Mouse (Mus musculus) myocyte (in vitro differentiated cells): ENCODE results near the gene Ampd1. TPM values are rescaled to one million over a fixed set of nuclear protein-coding genes. Genes with fewer than 3 reads are reported as not detected.
"Not testable (repeated sequence)": the region's sequence is repeated elsewhere in the genome, so short reads cannot be mapped to it uniquely, and the experiment has no call there.

Experiments
- H3K27me3 ChIP-seq: one replicate; pipeline ENCODE4 v1.6.1; 2011; ENCODE audit not compliant: control insufficient read depth, insufficient read depth, insufficient read length
- H3K36me3 ChIP-seq: one replicate; pipeline ENCODE4 v1.6.1; 2011; ENCODE audit not compliant: control insufficient read depth, insufficient read depth
- H3K4me2 ChIP-seq: one replicate; pipeline ENCODE4 v1.6.1; 2011; ENCODE audit warnings: low read depth, control low read depth
- H3K4me3 ChIP-seq: one replicate; pipeline ENCODE4 v1.5.1; 2011; ENCODE audit warnings: mild to moderate bottlenecking, control low read depth, moderate library complexity
- H3K79me2 ChIP-seq: one replicate; pipeline ENCODE4 v1.6.1; 2011; ENCODE audit not compliant: control insufficient read depth, insufficient read depth
- H3ac ChIP-seq: one replicate; pipeline ENCODE4 v1.6.1; 2011; ENCODE audit not compliant: control insufficient read depth, insufficient read length
- CEBPB ChIP-seq: IDR thresholded peaks from 2 replicates; pipeline ENCODE4 v1.6.1; 2011; ENCODE audit warnings: mild to moderate bottlenecking, moderate library complexity; ENCODE audit not compliant: poor library complexity, insufficient read depth, severe bottlenecking
- E2F4 ChIP-seq: IDR thresholded peaks from one replicate; pipeline ENCODE4 v1.6.1; 2011; ENCODE audit warnings: mild to moderate bottlenecking, control low read depth, moderate library complexity; ENCODE audit not compliant: insufficient read depth
- MAX ChIP-seq: IDR thresholded peaks from one replicate; pipeline ENCODE4 v1.6.1; 2011; ENCODE audit warnings: low read depth, mild to moderate bottlenecking, control low read depth
- MYOD1 ChIP-seq, 3 experiments: IDR thresholded peaks; one replicate each; pipeline ENCODE4 v1.6.1; 2011; ENCODE audit warnings: control low read depth in 2 of 3, low read depth in 2 of 3, mild to moderate bottlenecking in 2 of 3, moderate library complexity in 1 of 3; ENCODE audit not compliant: insufficient read length in 2 of 3, control insufficient read depth in 1 of 3
- MYOG ChIP-seq, 3 experiments: IDR thresholded peaks; one replicate each; pipeline ENCODE4 v1.6.1; 2011; ENCODE audit warnings: control low read depth in 2 of 3, low read depth in 2 of 3, mild to moderate bottlenecking in 2 of 3; ENCODE audit not compliant: insufficient read length in 2 of 3, control insufficient read depth in 1 of 3, insufficient read depth in 1 of 3
- POLR2A ChIP-seq: IDR thresholded peaks from one replicate; pipeline ENCODE4 v1.6.1; 2011; ENCODE audit warnings: low read depth, mild to moderate bottlenecking, control low read depth, moderate library complexity; ENCODE audit not compliant: insufficient read length
- POLR2AphosphoS2 ChIP-seq: IDR thresholded peaks from one replicate; pipeline ENCODE4 v1.6.1; 2011; ENCODE audit warnings: low read depth, control low read depth; ENCODE audit not compliant: insufficient read length
- REST ChIP-seq: IDR thresholded peaks from one replicate; pipeline ENCODE4 v1.6.1; 2011; ENCODE audit warnings: mild to moderate bottlenecking, control low read depth, moderate library complexity; ENCODE audit not compliant: insufficient read depth, insufficient read length
- SRF ChIP-seq: IDR thresholded peaks from one replicate; pipeline ENCODE4 v1.6.1; 2011; ENCODE audit warnings: low read depth; ENCODE audit not compliant: control insufficient read depth, insufficient read length
- TCF12 ChIP-seq: IDR thresholded peaks from one replicate; pipeline ENCODE4 v1.6.1; 2011; ENCODE audit warnings: mild to moderate bottlenecking, control low read depth; ENCODE audit not compliant: poor library complexity, insufficient read depth, severe bottlenecking
- TCF3 ChIP-seq: IDR thresholded peaks from one replicate; pipeline ENCODE4 v1.6.1; 2011; ENCODE audit warnings: low read depth, control low read depth; ENCODE audit not compliant: insufficient read length
- USF1 ChIP-seq: IDR thresholded peaks from one replicate; pipeline ENCODE4 v1.6.1; 2011; ENCODE audit warnings: low read depth, mild to moderate bottlenecking, control low read depth, moderate library complexity
- polyA plus RNA-seq: library from polyadenylated mRNA; unstranded; fragments of >200 nt; fragmentation: generic; extraction: Trizol; gene quantifications from one replicate; pipeline ENCODE4 v1.2.1, GENCODE M21; 2012; ENCODE audit warnings: missing spikeins

Gene Ampd1
- polyA plus RNA-seq, 1 experiment: 2.4 TPM

DNA sequence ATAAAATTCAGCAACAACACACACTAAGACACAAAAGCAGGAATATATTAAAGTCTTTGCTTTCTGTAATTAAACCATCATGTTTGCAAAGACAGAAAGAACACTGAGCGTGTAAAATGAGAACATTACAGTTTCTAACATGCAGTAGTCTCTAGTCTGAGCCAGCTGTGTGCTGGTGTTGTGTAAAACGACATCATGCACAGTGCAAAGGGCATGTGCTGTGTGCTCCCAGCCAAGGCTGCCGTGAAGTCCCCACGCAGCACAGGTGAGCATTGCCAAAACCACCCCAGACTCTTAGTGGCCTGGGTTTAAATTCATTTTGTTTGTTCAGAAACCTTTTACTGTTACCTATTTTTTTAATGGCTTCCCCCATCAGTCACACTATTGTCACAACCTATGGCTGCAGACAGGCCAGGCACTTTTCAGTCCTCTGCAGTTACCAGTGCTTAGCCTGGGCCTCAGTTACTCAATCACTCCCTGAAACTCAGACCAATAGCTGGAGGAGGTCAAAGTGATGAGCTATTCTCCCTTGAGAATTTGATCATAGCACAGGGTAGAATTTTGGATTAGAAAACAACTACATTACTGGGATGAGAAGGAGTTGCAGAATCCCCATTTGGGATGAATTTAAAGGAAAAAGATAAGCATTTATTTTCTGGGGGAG, 62.7 kb downstream of the Ampd1 start:
- Histone ChIP-seq H3K4me2 (no peak overlapping the region), H3K4me3 (no peak overlapping the region), H3ac (no peak overlapping the region), H3K36me3 (no peaks in the 10 kb centered on the region), H3K27me3 (no peaks in the 10 kb centered on the region), H3K79me2 (no peaks in the 10 kb centered on the region)
- no peak for TF ChIP-seq POLR2AphosphoS2
- TF ChIP-seq TCF3: no peak
- TF ChIP-seq MAX: no peak
- TF ChIP-seq POLR2A: no peak
- TF ChIP-seq E2F4: no peak
- TF ChIP-seq TCF12: no peak
- TF ChIP-seq MYOD1 (IDR thresholded peaks at IDR 0.05; ENCODE audit: control insufficient read depth in 1 of 3, insufficient read length in 2 of 3, low read depth in 2 of 3): no peak
- TF ChIP-seq USF1: no peak
- TF ChIP-seq CEBPB: no peak
- no peak for TF ChIP-seq SRF

DNA sequence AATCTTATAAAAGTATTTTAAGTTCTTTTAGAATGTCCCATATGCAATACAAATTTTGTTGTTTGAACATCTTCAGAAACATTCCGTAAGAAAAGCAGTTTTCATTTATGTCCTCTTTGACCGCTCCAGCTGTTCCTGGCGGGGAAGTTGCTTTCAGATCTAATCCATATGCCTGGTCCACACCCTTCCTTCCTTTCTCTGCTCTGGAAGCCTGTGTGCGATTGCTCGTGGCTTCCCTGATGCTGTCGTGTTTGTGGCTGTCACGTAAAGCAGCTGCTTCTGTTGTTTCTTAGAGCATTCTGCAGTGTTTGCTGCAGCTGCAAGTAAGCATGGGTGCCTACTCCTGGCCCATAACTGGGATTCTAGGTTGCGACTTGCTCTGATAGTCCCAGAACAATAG, 65.2 kb downstream of the Ampd1 start:
- no peak overlapping the region for H3K4me2 ChIP-seq
- TF ChIP-seq USF1 (no peak), E2F4 (no peak), MYOG (IDR thresholded peaks at IDR 0.05; ENCODE audit: control insufficient read depth in 1 of 3, insufficient read depth in 1 of 3, insufficient read length in 2 of 3, low read depth in 2 of 3) (peak in 1 of 3 experiments; percentile 8)
- H3K27me3 ChIP-seq: no peaks in the 10 kb centered on the region
- H3K36me3 ChIP-seq: no peaks in the 10 kb centered on the region
- no peak overlapping the region for H3ac ChIP-seq
- no peaks in the 10 kb centered on the region for H3K79me2 ChIP-seq
- H3K4me3 ChIP-seq: no peak overlapping the region

DNA sequence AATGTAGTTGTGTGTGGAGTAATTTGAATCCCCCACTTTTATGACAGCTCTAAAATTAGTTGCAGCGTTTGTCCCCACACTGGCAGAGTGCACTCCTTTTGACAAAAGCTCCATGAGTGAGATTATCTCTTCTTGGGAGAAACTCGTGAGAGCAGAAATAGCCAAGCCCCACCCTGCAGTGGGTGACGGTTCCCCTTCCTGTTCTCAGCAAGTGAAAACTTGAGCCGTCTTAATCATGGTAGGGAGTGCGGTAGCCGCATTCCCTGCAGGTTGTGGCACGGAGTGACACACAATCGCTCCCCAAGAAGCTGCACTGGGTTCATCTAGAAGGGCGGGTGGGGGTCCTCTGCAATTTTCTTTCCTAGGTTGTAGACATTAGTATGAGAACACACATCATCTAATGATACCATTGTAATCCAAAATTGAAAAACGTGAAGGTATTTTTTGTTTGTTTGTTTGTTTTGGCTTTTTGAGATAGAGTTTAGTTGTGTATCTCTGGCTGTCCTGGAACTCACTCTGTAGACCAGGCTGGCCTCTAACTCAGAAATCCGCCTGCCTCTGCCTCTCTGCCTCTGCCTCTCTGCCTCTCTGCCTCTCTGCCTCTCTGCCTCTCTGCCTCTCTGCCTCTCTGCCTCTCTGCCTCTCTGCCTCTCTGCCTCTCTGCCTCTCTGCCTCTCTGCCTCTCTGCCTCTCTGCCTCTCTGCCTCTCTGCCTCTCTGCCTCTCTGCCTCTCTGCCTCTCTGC, 66.5 kb downstream of the Ampd1 start:
- not testable (repeated sequence) for H3K4me3 ChIP-seq, H3K27me3 ChIP-seq, H3ac ChIP-seq, H3K36me3 ChIP-seq, H3K79me2 ChIP-seq
- H3K4me2 ChIP-seq: peak overlapping the region; percentile 35

DNA sequence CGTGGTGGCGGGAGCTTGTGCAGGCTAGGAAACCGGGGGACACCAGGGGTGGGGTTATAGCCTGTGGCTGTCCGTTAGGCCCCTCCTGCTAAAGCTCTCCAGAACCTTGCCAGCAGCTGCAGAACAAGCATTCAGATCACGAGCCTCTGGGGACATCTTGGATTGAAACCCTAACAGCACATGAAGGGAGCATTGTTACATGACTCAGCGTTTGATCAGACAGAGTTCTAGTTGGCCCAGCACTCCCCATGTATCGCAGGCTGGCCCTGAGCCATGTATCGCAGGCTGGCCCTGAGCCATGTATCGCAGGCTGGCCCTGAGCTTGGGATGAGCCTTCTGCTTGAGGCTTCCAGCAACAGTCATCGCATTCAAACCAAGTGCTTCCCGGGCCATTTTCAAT, 67.5 kb downstream of the Ampd1 start:
- TF ChIP-seq MAX (no peak), SRF (no peak), E2F4 (no peak), USF1 (no peak), MYOG (IDR thresholded peaks at IDR 0.05; ENCODE audit: control insufficient read depth in 1 of 3, insufficient read depth in 1 of 3, insufficient read length in 2 of 3, low read depth in 2 of 3) (no peak), MYOD1 (IDR thresholded peaks at IDR 0.05; ENCODE audit: control insufficient read depth in 1 of 3, insufficient read length in 2 of 3, low read depth in 2 of 3) (no peak), TCF12 (no peak), POLR2AphosphoS2 (no peak), CEBPB (no peak), REST (no peak), TCF3 (no peak)
- H3ac ChIP-seq: no peak overlapping the region
- H3K79me2 ChIP-seq: no peaks in the 10 kb centered on the region
- no peak overlapping the region for H3K4me3 ChIP-seq
- no peaks in the 10 kb centered on the region for H3K36me3 ChIP-seq
- peak overlapping the region; percentile 27 for H3K4me2 ChIP-seq
- no peaks in the 10 kb centered on the region for H3K27me3 ChIP-seq

DNA sequence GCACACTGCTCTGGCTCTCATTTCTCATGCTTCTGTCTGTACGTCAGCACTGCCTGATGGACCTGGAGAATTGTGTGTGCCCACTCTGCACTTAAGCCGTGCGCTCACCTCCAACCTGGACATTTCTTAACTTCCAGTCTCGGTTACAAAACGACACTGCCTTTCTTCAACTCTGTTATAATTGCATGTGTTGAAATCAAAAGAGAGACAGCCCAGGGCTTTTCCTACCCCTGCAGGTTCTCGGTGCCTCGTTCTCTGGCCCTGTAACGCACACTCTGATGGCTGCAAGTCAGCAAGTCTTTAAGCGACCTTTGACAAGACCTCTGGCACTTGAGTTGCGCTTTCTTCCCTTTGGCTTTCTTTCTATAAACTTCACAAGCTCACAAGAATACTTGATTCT, 68.6 kb downstream of the Ampd1 start:
- Histone ChIP-seq H3K36me3 (no peaks in the 10 kb centered on the region), H3K4me2 (no peak overlapping the region), H3K27me3 (no peaks in the 10 kb centered on the region), H3ac (no peak overlapping the region), H3K4me3 (no peak overlapping the region), H3K79me2 (no peaks in the 10 kb centered on the region)
- no peak for TF ChIP-seq E2F4
- TF ChIP-seq POLR2A: no peak
- no peak for TF ChIP-seq CEBPB
- TF ChIP-seq USF1: no peak
- no peak for TF ChIP-seq POLR2AphosphoS2
- no peak for TF ChIP-seq TCF12
- no peak for TF ChIP-seq REST
- no peak for TF ChIP-seq MYOD1 (IDR thresholded peaks at IDR 0.05; ENCODE audit: control insufficient read depth in 1 of 3, insufficient read length in 2 of 3, low read depth in 2 of 3)
- TF ChIP-seq SRF: no peak
